Mouse (Mus musculus): Measurements from ENCODE around the gene Nr3c2. TPM values are rescaled to one million over a fixed set of nuclear protein-coding genes. Genes with fewer than 3 reads are reported as not detected.

Nr3c2 gene
- 5.2 and 5.6 TPM in 2 replicates for polyA plus RNA-seq (2015; fragmentation: Nextera tagmentation; extraction: Ambion mirVana)

DNA sequence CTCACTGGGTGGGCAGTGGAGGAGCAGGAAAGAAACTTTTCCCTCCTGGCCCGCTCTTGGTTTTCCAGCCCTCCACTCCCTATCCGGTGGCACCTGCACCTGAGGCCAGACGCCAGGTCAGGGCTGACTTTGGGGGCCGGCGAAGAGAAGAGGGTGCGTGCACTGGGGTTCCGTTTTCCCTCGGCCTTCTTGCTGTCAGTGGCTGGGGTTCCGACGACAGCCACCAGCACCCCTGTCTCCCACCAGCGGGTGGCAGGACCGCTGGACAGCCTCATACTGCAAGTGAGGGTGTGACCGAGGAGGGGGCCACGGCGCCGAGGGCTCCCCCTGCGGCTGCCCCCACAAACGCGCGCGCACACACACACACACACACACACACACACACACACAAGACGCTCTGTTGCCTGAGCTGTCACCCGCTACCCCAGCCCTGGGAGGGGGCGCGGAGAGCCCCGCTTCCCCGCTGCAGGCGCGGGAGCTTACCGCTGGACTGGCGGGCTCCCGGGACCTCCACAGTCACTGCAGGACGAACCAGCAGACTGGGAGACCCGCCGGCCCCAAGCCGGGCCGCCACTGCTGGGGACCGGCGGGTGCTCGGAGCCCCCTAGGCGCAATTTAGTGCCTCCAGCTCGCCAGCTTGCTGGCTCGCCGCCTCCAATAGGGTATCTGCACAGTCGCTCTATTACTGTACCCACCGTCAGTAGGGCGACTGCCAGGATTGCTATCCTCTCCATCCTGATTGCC, at the start of gene Nr3c2:
Gene Nr3c2 (plus strand): TSS at position 32 of the 744 bp plus-strand sequence.
- H3K4me3 ChIP-seq (replicated peaks), result peak within 1 kb of the TSS; percentile 66

GRCm38 (mm10) chr8:76858534-76858933, 40.7 kb upstream of the Nr3c2 start:
- Histone ChIP-seq H3K9ac (no peak overlapping the region), H3K36me3 (no peaks in the 10 kb centered on the region), H3K27me3 (replicated peaks) (no peaks in the 10 kb centered on the region), H3K4me3 (replicated peaks) (no peak overlapping the region), H3K4me2 (replicated peaks) (no peak overlapping the region), H3K9me3 (no peaks in the 10 kb centered on the region), H3K4me1 (replicated peaks) (no peaks in the 10 kb centered on the region), H3K27ac (no peak overlapping the region)
- ATAC-seq, result no peak
- 65% methylated on average over 2 of the region's 2 CpGs for WGBS

More for the DNA sequence above, at the start of gene Nr3c2:
- Histone ChIP-seq H3K27ac (no peak within 1 kb of the TSS), H3K27me3 (replicated peaks) (peaks cover 27% of the 10 kb centered on the region), H3K4me2 (replicated peaks) (peak within 1 kb of the TSS; percentile 99), H3K36me3 (no peaks in the 10 kb centered on the region), H3K4me1 (replicated peaks) (peaks cover 19% of the 10 kb centered on the region), H3K9me3 (no peaks in the 10 kb centered on the region), H3K9ac (peak within 1 kb of the TSS; percentile 53)
- under 1% methylated on average over 39 of the region's 47 CpGs for WGBS
- ATAC-seq, result peak; percentile 1; the same call in 1 of the 2 replicates

DNA sequence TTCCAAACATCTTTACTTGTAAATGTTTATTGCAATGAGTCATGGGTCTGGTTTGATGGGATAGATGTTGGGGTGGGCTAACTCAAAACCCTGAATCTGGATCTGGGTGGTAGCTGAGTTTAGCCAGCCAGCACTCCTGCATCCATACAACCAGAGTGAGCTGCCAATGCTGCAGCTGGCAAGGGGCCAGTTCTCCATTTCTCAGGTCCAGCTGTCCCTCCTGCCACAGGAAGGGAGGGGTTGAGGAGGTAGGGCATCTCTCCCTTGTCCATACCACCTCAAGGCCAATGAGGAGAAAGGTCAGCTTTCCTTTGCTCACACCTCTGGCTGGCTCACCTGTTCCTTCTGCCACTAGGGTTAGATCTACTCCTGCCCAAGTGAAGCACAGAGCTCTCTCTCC, 39.5 kb upstream of the Nr3c2 start:
- no peak overlapping the region for H3K9ac ChIP-seq
- no peaks in the 10 kb centered on the region for H3K9me3 ChIP-seq
- no peak overlapping the region for H3K4me2 ChIP-seq (replicated peaks)
- ATAC-seq, result no peak
- H3K4me1 ChIP-seq (replicated peaks), result no peaks in the 10 kb centered on the region
- H3K4me3 ChIP-seq (replicated peaks), result no peak overlapping the region
- H3K27me3 ChIP-seq (replicated peaks), result no peaks in the 10 kb centered on the region
- H3K36me3 ChIP-seq, result no peaks in the 10 kb centered on the region
- no peak overlapping the region for H3K27ac ChIP-seq

DNA sequence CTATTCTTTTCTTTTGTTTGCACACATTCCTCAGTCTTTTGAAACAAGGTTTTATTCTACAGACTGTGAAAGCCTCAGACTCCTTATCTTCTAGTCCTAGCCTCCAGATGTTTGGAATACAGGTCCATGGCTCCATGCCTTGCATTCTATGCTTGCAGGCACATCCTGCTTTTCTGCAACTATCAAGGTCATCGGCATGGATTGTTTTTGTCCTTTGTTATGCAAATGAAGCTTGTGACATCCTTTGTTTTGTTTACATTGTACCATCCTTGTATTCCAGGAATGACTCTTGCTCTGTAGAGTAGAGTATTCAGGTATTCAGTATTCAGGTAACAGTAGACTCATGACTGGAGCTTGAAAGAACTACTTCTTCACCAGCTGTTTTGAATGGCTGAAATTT, 36.2 kb upstream of the Nr3c2 start:
- Histone ChIP-seq H3K9me3 (no peaks in the 10 kb centered on the region), H3K9ac (no peak overlapping the region), H3K4me2 (replicated peaks) (no peak overlapping the region), H3K4me3 (replicated peaks) (no peak overlapping the region), H3K36me3 (no peaks in the 10 kb centered on the region), H3K27ac (no peak overlapping the region), H3K27me3 (replicated peaks) (no peaks in the 10 kb centered on the region), H3K4me1 (replicated peaks) (no peaks in the 10 kb centered on the region)
- WGBS, result 97% methylated on average over 1 of the region's 1 CpGs
- ATAC-seq, result no peak

DNA sequence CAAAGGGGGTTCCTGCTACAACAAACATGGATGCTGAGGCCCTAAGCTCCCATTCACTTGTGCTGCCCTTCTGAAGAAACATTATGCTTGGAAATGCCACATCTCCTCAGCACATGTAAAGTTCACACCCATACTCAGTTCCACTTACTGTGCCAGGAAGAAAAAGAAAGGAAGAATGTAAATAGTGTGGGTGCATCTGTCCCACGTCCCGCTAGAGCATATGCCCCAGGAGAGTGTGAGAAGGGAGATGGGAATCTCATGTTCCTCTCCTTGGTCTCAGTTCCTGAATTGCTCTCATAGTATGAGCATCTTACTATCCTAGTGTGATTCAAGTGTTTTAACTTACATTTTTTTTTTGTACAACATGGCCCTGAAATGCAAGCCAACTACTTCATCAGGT, 22.4 kb upstream of the Nr3c2 start:
- Histone ChIP-seq H3K4me2 (replicated peaks) (no peak overlapping the region), H3K4me1 (replicated peaks) (no peaks in the 10 kb centered on the region), H3K9ac (no peak overlapping the region), H3K27ac (no peak overlapping the region), H3K9me3 (no peaks in the 10 kb centered on the region), H3K4me3 (replicated peaks) (no peak overlapping the region), H3K27me3 (replicated peaks) (no peaks in the 10 kb centered on the region), H3K36me3 (no peaks in the 10 kb centered on the region)
- WGBS, result 82% methylated on average over 2 of the region's 2 CpGs
- ATAC-seq, result no peak

DNA sequence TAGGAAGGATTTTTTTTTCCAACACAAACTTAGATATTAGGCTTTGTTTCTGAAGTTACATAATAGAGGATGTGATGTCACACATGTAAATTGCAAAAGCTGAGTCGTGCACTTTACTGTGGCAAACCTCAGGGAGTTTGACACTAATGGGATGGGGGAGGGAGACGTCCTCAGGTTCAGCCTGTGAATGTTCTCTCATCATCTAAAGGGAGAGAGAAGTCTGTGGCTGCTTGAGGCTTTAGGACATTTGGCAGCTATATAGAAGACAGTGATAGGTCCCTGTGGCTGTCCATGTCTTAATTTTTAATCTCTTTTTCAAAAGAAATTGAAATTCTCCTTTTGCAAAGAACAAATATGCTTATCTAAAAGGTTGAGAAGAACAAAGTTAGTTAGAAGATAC, 2.2 kb upstream of the Nr3c2 start:
- Histone ChIP-seq H3K4me1 (replicated peaks) (peaks cover 19% of the 10 kb centered on the region), H3K27ac (no peak overlapping the region), H3K9ac (no peak overlapping the region), H3K9me3 (no peaks in the 10 kb centered on the region), H3K27me3 (replicated peaks) (peaks cover 22% of the 10 kb centered on the region), H3K36me3 (no peaks in the 10 kb centered on the region), H3K4me2 (replicated peaks) (no peak overlapping the region), H3K4me3 (replicated peaks) (no peak overlapping the region)
- ATAC-seq, result no peak
- 2% methylated on average over 2 of the region's 2 CpGs for WGBS

DNA sequence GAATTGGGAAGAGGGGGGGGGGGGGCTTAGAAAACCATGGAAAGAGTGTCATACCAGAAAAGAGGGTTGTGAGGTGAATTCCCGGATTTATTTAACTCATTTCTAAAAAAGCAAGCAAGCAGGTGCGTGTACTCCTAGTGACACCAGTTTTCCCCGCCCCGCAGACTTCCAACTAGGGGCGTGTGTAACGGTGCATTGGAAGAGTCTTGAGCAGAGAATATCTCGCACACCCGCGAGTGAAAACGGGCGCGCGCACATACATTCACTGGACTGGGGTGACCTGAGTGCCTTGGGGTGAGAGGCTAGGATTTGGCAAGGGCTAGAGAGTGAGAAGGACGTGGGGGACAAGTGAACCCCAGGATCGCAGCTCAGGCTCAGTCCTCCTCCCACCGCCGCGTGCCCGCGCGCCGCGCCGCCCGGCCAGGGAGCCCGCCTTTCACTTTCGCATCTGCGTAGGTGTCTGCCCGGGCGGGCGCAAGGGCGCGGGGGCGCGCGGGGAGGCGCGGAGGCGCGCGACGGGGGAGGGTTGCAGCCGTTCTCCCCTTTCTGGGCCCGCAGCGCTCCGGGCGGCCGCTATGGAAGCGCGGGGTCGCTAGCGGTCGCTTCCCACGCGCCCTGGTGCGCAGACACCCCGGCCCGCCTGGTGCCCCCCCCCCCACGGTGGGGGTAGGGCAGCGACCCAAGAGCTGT, 376 bp upstream of the Nr3c2 start:
- H3K4me2 ChIP-seq (replicated peaks), result peak overlapping the region; percentile 99
- no peak overlapping the region for H3K27ac ChIP-seq

DNA sequence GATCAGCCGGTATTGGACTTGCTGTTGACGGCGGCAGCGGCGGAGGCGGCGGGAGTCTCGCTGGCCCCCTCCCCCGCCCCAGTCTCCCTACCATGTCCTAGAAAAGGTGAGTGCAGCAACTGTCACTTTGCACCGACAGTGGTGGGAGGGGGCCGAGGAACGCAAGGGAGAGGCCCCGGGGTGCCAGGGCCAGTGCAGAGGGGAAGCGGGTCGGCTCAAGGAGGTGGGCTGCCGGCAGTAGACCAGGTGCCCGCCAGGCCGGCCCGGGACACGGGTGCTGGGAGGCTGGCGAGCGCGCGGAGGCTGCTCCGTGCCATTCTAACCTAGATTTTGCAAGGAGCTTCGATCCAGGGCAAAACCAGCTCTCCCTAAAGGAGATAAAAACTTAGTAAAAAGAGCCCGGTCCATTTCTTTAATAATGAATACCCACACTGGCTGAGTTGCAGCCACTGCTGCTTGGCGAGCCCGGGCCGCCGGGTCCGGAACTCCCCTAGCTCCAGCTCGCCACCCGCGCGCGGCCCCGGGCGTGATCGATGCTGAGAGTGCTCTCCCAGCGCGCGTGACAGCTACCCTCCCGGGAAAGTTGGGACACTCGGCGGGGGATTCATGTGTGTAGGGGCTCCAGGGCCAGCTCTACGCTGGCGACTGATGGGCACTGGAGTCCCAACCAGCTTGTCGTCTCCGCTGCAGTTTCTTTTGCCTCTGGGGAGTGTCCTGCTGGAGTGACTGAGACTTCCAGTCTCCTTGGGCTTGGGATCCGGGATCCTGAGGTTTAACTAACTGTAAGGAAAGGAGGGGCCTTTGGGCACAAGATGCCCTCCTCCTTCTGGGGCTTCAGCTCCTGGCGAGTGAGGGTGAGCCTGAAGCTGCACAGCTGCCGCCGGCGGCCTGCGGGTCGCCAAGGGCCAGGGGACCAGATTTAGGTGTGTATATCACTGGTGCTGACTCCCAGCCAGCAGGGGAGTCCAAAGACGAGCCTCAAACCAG, 1.2 kb downstream of the Nr3c2 start:
- Histone ChIP-seq H3K4me3 (replicated peaks) (peak overlapping the region; percentile 66), H3K27ac (no peak overlapping the region), H3K36me3 (no peaks in the 10 kb centered on the region), H3K4me1 (replicated peaks) (peaks cover 19% of the 10 kb centered on the region), H3K4me2 (replicated peaks) (peak overlapping the region; percentile 99), H3K9me3 (no peaks in the 10 kb centered on the region), H3K9ac (peak overlapping the region; percentile 53), H3K27me3 (replicated peaks) (peaks cover 27% of the 10 kb centered on the region)
- no peak for ATAC-seq
- under 1% methylated on average over 58 of the region's 58 CpGs for WGBS

More for the DNA sequence above, 376 bp upstream of the Nr3c2 start:
- Histone ChIP-seq H3K9me3 (no peaks in the 10 kb centered on the region), H3K9ac (peak overlapping the region; percentile 53), H3K4me3 (replicated peaks) (peak overlapping the region; percentile 66), H3K4me1 (replicated peaks) (peaks cover 19% of the 10 kb centered on the region), H3K27me3 (replicated peaks) (peaks cover 27% of the 10 kb centered on the region), H3K36me3 (no peaks in the 10 kb centered on the region)
- under 1% methylated on average over 49 of the region's 60 CpGs for WGBS
- ATAC-seq, result peak; percentile 42

- H3K4me2 ChIP-seq (replicated peaks), result peak overlapping the region; percentile 99
- ATAC-seq, result peak; percentile 96
- under 1% methylated on average over 41 of the region's 41 CpGs for WGBS
- no peaks in the 10 kb centered on the region for H3K36me3 ChIP-seq
- peaks cover 27% of the 10 kb centered on the region for H3K27me3 ChIP-seq (replicated peaks)
- no peaks in the 10 kb centered on the region for H3K9me3 ChIP-seq
- H3K4me3 ChIP-seq (replicated peaks), result peak overlapping the region; percentile 66
- peaks cover 19% of the 10 kb centered on the region for H3K4me1 ChIP-seq (replicated peaks)
- H3K9ac ChIP-seq, result peak overlapping the region; percentile 58
- no peak overlapping the region for H3K27ac ChIP-seq
Measured at GRCm38 (mm10) chr8:76901430-76902204, 2.4 kb downstream of the Nr3c2 start.

GRCm38 (mm10) chr8:76902205-76903078, 3.2 kb downstream of the Nr3c2 start:
- Histone ChIP-seq H3K27ac (no peak overlapping the region), H3K4me3 (replicated peaks) (peak overlapping the region; percentile 66), H3K4me2 (replicated peaks) (peak overlapping the region; percentile 99), H3K9ac (peak overlapping the region; percentile 50), H3K36me3 (no peaks in the 10 kb centered on the region), H3K4me1 (replicated peaks) (peaks cover 19% of the 10 kb centered on the region), H3K9me3 (no peaks in the 10 kb centered on the region), H3K27me3 (replicated peaks) (peaks cover 25% of the 10 kb centered on the region)
- WGBS, result under 1% methylated on average over 35 of the region's 35 CpGs
- peak; percentile 92 for ATAC-seq

DNA sequence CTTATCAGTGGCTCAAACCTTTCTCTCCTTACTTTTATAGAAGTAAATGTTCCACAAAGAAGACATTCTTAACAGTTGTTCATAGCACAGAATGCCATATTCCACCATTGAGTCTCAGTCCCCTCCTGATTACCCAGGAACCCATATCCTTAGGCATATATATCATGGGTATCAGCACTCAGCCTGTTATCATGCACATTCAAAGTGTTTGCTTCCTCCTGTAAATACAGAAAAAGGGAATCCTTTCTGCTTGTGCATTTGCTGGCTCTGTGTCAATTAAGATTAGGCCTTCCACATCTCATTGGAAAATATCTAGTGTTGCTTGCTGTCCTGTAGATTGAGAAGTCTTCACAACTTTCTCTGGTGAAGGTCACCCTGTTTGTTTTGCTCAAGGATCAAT, 12.0 kb downstream of the Nr3c2 start:
- ATAC-seq, result no peak
- Histone ChIP-seq H3K9ac (no peak overlapping the region), H3K9me3 (no peaks in the 10 kb centered on the region), H3K27me3 (replicated peaks) (no peaks in the 10 kb centered on the region), H3K27ac (0 out of 2 replicates have a peak overlapping the region, but pooled peaks have one; percentile 36), H3K4me2 (replicated peaks) (no peak overlapping the region), H3K4me3 (replicated peaks) (no peak overlapping the region), H3K36me3 (no peaks in the 10 kb centered on the region), H3K4me1 (replicated peaks) (no peaks in the 10 kb centered on the region)
